Mouse (Mus musculus) layer of hippocampus, adult 9-11 months (tissue): ENCODE measurements around the gene Efcab7.

Source experiments
- DNase-seq: peaks from one replicate; pipeline ENCODE4 v3.0.0; 2022

The Efcab7 gene

DNA sequence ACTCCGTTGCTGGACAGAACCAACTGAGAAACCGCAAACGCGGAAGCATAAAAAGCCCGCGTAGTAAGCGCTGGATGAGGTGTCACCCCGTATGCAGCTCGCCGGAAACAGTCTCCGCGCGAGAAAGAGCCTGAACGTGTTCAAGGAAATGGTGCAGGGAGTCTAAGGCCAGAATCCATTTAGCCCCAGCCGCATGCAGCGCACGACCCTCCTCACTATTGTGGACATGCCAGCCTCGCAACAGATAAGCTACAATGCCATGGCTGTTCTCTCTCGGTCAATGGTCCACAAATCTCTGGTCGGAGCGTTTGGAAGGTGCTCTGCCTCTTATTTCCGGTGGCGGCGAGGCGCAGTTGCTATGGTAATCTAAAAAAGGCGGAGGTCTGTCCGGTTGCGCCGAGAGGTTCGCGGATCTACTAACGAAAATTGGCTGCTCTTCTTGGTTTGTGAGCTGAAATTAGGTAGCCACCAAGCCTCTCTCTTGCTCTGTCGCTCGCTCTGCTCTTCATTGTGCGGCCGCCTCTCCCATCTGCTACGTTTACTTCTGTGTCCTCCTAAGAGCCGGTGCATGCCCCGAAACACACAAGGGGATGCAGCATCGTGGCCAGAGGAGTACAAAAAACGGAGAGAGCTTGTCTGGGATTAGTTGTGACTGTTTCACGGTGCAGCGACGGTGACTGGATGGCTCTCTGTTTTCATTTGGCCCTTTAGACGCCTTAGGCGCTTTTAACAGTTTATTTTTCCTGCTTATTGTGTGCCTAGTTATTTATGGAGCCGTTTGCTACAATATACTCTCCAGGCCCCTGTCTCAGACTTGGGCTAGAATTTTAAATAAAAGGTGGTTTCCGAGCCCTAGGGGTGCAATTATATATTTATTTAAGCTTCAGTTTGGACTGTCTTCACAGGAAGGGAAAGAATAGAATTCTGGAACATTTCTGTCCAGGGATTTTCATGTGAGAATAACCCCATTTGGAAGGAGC, at the start of gene Efcab7:
Gene Efcab7, plus strand, starts transcription at position 105 of the 980 bp plus-strand sequence.
- DNase-seq, result peak; percentile 86

DNA sequence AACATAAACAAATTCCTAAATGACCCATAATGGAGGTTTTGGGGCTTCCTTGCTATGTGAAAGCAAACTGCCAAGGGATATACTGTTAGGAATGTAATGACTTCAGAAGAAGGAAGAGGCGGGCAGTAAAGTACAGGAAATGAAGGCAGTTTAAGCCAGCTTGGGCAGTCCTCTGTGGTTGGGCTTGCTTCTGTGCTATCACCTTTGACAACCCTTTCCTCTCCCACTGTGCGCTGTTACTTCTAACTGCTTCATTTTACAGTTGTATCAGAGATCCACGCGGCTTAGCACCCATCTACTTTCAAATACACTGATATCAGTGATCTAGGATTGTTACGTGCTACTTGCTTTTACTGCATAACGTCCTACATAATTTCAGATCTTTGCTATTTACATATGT, 36.6 kb upstream of the Efcab7 start:
- DNase-seq, result no peak

DNA sequence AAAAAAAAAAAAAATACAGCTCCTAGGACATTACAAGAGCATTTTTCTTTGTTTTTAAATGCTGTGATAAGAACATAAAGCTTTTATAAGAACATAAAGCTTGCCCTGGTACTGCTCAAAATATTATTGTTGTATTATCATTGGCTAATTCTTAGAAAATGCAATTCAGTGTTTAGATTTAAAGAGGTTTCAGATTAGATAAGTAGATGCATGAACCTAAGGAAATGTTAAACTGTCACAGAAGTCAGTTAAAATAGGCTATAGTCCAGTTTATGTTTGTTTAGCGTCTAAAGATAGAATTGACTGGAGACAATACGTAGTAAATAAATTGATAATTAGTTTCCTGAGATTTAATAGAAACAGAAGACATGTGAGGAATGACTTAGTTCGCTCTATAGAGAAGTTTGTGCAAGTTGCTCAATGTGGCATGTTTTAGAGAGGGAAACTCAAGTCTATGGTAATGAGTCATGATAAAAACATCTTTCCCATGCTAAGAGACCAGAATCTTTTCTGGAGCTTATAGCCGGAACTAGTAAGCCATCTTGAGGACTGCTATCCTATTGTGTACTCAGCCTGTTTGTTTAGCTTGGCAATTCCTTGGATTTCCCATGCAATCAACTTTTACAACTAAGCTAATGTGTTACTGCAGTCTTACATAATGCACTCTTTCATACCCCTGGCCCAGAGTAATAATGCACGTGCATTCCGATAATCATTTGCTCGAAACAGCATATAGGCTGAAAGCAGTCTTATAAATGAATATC, 12.1 kb upstream of the Efcab7 start:
- no peak for DNase-seq

DNA sequence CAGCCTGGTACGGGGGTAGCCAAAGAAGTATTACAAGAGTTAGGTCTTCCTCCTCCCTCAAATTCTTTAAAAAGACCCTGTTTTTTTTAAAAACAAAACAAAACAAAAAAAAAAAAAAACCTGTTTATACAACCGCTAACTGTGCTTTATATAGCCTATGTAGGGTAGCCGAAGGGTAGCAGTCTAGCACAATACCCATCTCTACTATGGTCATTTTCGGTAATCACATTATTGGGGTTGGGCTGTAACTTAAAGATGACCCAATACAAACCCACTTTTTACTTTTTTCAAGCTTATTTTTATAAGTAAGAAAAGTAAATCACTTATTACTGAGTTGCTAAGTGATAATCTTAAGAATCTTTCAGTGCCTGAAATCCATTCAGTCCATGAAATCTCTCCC, 661 bp upstream of the Efcab7 start:
- no peak for DNase-seq

DNA sequence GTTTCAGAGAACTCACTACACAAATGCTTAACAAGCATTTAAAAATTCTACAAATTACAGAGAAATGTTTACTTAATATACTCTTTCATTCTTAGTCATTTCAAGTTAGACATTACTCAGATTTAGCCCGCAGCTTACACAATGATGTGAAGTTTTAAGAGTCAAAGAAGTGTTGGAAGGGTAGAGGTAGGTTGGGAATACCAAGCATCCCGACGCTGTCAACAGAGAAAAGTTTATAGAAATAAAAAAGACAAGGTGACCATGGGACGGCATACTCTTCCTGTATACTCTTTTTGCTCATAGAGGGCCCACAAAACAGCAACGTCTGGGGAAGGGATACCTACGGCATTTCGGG, 282 bp upstream of the Efcab7 start:
- DNase-seq, result no peak

- no peak for DNase-seq
These were observed 52.9 kb downstream of the Efcab7 start for GRCm38 (mm10) chr4:99881882-99882281.

DNA sequence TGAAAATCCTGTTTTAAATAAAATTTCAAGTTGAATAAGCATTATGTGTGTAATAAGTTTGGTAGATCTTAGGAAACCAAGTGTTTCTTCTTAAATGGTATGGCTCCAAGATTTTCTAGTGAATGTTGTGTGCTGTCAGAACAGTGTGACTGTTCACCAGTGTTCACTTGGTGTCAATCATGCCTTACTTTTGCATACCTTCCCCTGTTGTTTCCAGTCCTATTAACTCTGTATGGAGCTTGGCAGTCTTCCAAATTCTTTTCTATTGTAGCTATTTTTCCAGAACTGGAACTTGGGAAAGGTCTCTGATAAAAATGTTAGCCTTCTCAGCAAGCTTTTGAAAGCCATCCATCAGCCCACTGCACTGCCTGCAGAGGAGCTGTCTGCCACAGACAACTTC, 53.4 kb downstream of the Efcab7 start:
- DNase-seq, result no peak

DNA sequence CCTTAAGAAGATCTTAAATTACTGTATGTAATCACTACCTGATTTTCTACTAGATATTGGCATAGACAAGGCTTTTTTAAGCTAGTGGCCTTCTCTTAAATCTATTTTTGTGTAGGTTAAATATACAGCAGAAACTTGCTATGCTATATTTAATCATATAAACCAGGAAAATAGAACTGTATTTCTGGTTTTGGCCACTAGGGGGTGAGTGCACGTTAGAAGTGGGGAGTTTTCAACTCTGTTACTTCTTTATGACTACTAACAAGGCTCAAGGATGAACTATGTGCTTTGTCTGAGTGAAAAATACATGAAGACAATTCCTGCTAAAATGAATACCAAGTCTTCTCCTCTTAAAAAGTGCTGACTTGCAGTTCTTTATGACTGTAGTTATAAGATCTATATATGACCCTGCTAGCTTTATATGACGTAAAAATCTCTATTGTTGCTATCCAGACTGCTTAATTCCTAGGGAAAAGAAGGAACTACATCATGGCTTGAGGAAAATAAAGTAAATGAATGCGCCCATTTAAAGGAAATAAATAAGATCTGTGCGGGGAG, 85.0 kb downstream of the Efcab7 start:
- DNase-seq, result no peak

DNA sequence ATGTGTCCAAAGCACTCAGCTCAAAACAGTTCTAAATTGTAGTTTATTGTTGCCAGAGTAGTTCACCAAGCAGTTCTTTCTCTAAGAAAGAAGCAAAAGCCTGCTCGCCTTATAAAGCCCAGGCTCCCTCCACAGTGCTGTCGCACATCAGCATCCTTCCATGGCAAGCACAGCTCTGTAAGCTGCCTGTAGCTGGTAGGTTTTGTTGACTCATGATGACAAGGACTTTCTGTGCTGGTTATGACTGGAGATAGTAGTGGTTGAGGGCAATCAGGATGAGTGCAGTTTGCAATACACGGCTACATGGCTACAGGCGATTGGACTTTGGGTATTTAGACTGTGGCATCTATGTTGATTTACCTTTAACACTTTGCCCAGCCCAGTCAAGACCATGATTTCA, 97.4 kb downstream of the Efcab7 start:
- no peak for DNase-seq

DNA sequence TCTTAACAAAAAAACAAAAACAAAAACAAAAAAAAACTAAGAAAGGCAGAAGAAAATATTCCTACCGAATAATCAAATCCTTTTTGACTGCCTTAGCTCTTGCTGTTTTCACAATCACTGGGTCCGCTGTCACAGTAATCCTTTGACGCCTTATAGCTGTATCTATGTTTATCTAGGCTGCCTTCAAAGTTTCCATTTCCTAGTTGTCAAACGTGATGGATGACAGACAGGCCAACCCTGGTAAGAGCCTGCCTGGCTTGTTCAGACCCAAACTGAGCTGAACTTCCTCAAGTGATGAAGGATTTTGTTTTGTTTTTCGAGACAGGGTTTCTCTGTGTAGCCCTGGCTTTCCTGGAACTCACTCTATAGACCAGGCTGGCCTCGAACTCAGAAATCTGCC, 99.5 kb downstream of the Efcab7 start:
- DNase-seq, result no peak

- DNase-seq, result peak; percentile 87
These were observed 100.2 kb downstream of the Efcab7 start, which contains the start of gene Pgm1 for GRCm38 (mm10) chr4:99929149-99929612. Gene Pgm1, plus strand, starts transcription at chr4:99929414.

DNA sequence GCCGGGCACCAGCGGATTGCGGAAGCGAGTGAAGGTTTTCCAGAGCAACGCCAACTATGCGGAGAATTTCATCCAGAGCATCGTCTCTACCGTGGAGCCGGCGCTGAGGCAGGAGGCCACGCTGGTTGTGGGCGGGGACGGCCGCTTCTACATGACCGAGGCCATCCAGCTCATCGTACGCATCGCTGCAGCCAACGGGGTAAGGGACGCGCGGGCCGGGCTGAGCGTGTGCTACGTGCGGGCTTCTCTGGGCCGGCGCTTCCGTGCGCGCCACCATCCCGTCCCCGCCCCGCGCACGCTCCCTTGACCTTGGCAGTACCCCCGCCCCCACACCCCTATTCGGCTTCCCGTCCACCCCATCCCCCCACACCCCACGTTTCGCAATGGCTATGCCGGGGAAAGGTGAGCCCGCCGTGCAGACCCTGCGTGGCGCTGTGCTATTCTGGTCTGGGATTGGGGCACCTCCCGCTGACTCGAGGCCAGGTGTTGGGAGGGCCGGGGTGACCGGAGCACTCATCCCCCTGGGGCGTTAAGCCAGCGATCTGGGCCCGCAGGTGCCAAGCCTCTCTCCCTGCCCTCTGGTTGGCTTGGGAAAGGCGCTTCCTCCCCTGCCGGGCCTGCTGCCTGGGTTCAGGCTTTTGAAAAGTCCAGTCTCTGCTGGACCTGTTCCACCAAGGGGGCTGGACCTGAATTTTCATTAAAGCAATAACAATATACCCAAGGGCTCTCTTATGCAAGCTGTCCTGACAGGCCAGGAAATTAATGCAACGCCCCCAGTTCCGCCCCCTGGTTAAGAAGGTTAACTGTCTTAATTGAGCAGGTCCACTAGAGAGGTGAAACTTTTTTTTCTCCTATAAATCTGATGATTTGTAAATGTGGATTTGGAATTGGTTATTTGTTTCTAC, 100.9 kb downstream of the Efcab7 start, which contains the start of gene Itgb3bp:
Gene Itgb3bp, minus strand, starts transcription at position 201 of the 905 bp plus-strand sequence.
- peak; percentile 73 for DNase-seq

DNA sequence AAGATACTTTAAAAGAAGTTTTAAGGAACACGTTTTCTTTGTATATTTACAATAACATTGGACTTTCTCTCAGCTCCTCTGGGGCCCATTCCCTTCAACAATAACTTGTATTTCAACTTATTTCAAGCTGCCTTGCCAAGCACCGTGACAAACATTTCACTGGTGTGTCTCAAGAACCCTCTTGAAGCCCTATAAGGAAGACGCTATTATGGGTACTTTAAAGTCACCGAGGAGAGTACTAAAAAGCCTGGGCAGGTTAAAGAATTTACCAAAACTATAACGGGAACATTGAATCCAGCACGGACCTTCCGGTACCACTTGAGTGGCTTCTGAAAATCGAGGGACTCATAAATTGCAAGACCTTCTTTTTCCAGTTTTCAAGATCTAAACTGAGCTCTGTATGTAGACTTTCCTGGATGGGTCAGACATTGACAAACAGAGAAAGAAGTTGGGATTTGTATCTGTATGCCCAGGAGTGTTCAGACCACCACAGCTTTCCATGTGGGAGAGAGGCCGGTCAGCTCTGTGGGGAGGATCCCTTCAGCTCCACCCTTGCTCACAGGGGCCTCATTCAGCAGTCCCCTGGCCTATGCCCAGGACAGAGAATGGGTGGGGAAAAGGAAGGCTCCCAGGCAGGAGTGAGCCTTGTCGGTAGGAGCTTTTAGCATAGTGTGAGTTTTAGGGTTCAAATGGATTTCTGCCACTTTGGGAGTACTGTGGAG, 101.7 kb downstream of the Efcab7 start:
- no peak for DNase-seq

GRCm38 (mm10) chr4:99931240-99931580, 102.2 kb downstream of the Efcab7 start:
- DNase-seq, result no peak

DNA sequence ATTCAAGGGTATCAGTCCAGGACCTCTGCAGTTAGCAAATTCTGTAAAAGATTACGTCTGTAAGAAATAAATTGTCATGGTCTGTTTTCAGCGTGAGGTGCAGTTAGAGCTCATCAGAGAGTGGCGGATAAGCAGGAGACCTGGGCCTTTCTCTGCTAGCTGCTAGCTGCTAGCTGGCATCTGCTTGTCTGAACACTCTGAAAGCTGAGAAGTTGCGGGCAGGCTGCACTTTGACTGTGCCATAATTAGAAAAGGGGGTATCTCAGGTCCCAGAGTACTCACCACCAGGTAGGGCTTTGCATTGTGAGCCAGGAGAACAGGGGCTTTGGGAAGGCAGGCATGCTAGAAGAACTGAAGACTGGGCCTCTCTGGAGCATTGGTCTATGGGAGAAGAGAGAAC, 102.8 kb downstream of the Efcab7 start:
- DNase-seq, result no peak

DNA sequence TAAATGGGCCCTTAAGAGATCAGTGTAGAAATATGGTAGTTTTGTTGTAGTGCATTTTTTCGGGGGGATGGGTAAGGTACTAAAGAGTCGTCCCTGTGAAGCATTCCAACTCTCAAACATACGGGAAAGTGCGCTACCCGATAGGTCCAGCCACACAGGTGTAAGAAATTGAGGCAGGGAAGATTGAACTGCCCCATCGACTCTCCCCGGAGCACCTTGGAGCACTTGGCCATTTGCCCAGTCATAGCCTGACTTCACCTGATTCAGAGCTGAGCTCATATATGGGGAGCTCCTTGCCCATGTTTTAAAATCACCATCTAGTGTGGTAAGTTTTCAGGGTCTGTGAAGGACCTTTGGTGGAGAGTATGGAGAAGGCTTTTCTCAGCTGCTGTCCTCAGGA, 105.9 kb downstream of the Efcab7 start:
- no peak for DNase-seq

- no peak for DNase-seq
These were observed 107.3 kb downstream of the Efcab7 start for GRCm38 (mm10) chr4:99936278-99936677.

GRCm38 (mm10) chr4:99939711-99940505, 110.9 kb downstream of the Efcab7 start:
- no peak for DNase-seq

DNA sequence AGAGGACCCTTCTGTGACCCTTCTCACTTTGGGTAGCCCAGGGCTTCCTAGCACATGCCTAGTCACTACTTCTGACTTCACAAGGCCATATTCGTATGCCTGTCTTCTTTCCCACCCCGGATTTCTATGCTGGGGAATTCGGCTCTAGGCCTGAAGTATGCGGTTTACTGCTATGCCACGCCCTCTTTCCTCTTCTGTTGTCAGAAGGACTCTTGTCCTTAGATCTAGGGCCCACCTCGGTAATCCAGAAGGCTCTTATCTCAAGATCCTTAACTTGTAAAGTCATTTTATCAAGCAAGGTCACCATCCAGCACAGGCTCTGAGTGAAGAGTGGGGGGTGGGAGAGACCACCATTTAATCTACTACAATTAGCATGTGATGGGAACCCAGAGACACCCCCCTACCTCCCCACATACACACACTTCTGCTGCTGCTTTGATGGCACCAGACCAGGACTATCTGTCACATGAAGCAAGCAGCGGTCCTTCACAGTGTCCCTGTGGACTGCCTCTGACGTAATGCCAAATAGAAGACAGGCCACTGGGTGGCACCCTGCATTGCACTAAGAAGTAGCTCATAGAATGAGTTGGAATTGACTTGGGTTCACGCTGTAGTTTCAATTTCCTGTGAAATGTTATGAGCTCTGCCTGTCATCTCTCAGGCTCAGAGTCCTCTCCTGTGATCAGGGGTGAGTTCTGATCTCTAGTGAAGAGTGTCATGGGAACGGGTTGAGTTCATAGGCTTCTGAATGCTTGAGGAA, 112.8 kb downstream of the Efcab7 start:
- no peak for DNase-seq

- DNase-seq, result no peak
These were observed 115.6 kb downstream of the Efcab7 start for GRCm38 (mm10) chr4:99944606-99945005.
